Mouse (Mus musculus) lung, postnatal 10 days (tissue): ENCODE measurements around the gene Tead4.
"Not testable (repeated sequence)": the region's sequence is repeated elsewhere in the genome, so short reads cannot be mapped to it uniquely, and the experiment has no call there.

Experiments used
- DNase-seq: peaks from one replicate; pipeline ENCODE4 v3.0.0; 2021

Gene Tead4

DNA sequence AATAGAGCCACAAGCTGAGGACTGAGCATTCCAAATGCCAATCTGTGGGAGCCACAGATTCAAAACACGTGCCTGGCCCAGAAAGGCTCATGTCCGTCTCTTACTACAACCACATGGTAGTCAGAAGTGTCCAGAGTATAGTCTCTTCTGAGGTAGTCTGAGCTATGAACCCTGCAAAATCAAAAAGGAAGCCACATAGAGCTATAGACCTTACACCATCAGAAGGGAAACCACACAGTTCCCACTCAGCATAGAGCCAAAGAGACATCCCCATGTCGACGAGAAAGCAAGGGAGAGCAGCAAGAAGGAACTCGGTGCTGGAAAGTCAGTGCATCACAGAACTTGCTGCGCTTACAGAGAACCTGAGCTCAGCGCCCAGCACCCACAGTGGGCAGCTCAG lies 68.4 kb downstream of the Tead4 start:
- DNase-seq = no peak

DNA sequence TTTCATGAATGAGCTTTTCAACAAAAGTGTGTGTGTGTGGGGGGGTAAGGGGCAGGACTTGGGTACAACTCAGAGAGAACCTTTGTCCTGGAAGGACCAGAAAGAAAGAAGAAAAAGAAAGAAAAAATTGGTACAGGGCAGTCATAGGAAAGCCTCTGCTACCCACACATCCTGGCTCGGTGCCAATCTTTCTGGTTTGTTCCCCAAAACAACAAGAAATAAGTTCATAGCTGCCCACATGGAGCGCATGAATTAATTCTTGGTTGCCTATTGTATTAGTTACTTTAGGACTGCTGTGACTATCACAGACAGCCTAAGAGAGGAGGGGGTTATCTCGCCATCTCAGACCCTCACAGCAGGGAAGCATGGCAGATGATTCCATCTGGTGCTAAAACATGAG lies 68.9 kb downstream of the Tead4 start:
- DNase-seq = no peak

DNA sequence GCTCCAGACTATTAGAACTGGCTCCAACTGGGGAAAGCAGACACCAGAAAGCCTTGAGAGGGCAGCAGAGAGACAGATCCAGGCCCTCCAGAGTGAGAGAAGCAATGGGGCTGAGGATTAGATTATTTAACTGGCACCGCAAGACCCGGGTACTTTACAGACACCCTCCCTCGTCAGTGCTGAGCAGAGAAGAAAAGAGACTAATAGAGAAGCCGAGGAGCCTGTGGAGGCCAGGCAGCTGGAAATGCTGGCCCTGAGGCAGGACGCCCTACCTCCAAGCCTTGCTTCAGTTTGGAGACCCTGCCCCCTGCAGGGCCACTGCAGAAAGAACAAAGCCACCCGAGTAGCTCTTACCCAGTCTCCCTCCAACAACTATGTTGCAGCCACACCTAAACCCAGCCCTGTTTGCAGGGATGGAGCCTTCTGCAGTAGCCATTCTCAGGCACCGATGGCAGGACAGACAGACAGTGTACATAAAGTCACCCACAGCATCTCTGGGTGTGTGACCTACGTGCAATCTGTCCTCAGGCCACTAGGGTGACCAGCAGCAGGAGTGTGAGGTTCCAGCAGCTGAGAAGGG lies 73.1 kb downstream of the Tead4 start:
- DNase-seq = peak; percentile 69

DNA sequence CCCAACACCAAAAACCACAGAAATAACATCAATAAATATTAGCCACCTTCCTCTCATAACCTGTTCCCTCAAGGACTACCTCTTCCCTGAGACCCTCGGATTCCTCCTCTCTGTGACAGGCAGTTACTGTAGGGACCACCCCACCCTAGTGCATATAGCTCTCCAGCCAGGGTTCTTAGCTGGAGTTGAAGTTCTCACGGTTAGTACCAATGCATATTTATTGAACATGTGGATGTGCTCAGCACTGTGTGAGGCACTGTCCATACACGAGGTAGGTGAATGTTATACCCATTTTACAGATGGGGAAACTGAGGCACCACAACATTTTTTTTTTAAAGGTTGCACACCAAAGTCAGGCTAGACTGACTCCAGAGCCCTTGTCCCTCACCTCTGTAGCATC lies 73.7 kb downstream of the Tead4 start:
- DNase-seq = no peak

DNA sequence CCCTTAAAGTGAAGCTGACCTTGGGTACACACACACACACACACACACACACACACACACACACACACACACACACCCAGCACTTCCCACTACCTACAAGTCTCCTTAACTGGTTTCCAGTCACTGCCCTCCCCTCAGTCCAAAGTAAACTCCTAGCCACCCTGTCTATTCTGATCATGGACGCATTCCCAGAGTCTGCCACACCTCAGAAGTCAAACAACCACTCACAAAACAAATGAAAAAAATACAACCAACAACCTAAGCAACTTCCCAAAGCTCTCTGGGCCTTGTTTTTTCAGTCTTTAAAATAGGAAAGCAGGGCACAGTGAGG lies 74.8 kb downstream of the Tead4 start:
- no peak for DNase-seq

DNA sequence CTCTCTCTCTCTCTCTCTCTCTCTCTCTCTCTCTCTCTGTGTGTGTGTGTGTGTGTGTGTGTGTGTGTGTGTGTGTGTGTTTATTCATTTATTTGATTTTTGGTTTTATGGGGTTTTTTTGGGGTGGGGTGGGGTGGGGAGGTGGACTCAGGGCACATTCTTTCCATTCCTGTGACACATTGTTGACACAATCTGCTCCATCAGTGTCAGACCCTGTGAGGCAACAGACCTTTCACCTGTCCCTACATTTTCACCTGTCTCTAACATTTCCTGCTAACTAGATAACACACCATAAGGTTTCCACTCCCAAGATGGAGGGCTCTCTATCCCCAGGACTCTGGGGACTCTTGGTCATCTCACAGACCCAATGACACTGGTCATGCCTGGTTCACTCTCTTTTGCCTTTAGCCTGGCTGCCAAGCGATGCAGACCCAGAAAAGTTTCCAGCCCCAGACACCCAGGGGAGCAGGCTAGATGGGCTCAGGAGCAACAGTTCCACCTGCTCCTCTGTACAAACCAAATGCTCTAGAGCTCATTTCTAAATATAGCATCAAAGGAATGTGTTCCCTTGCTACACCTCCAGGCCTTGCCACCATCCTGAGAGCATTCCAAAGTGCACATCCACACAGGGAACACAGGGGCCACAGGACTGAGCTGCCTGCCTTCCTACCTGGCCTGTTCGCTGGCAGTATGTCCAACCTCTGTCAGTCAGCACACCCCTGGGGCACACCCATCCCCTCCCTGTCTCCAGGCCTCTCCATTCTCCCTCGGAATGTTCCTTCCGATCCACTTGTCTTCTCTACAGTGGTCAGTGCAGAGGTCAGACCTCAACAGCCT lies 75.4 kb downstream of the Tead4 start:
- DNase-seq = peak; percentile 27

DNA sequence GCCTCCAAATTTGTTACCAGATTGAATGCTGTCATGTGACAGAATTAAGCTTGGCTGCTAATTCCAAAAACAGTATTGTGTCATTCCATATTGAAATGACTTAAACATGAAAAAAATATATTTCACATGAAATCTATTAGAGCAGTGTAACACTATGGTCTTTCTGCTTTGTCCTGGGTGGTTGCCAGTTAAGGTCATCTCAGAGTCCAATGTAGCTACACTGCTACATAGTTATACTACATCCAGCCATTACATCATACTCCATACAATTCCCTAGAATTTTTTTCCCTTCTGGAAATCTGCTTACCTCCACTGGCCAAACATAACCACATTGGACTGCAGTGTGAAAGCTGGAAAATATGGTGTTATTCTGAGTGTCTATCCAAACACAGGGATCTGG lies 77.5 kb downstream of the Tead4 start:
- no peak for DNase-seq

DNA sequence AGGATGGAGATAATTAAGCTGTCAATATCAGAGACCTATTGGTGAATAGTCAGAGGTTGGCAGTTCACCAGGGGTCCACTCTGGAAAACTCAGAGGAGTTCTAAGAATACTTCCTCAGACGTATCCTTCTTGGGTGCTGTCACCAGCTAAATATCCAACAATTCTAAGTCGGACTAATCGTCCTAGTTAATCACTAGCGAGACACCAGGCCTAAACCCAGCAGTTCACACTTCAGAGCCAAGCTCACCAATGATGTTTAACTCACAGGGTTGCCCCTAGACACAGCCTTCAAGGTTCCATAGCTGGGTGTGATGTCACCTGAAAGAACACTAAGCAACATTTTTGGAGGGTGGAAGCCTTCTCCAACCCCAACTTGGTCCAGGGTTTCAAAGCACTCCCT lies 85.6 kb downstream of the Tead4 start:
- not testable (repeated sequence) for DNase-seq

DNA sequence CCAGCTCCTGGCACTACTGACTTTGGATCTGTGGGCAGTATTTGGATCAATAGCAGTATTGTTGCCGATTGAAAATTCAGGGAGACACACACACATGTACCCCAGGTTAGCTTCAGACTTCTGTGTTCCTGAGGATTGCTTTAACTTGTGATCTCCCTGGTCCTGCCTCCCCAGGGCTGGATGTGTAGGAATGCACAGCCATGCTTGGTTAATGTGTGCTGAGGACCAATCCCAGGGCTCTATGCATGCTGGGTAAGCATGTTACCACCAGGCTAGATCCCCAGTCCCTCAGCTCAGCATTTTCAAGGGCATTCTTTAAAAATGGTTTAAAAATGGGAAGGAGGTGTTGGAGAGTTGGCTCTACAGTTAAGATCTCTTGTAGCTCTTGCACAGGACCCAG lies 91.4 kb downstream of the Tead4 start:
- DNase-seq = not testable (repeated sequence)

DNA sequence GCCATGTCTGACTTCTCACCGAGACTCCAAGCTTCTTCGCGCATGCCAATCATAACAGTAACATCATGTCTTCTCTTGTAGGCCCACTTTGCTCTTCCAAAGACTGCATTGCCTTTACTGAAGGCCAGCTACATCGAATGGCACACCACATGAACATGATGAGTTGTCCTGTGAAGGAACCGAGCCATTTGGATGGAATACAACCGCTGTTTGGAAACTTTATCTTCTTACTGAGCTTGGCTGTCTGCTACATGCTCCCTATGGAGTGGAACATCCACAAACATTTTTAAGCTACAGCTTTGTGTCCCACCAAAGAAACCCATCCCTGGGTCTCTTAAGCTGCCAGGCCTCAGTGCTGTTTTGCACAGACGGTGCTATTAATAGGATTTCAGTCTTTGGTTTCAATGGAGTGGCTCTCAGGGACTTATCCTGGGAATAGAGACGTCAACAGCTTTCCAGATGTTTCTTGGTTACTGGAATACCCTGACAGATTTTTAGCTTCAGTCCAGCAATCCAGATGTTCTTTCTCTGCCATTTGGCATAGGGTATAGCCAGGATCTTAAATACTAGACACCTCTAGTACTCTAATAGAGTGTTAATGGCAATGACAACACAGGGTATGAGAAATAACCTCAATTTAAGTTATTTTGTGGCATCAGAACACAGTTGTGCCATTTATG lies 92.0 kb downstream of the Tead4 start:
- peak; percentile 12 for DNase-seq

DNA sequence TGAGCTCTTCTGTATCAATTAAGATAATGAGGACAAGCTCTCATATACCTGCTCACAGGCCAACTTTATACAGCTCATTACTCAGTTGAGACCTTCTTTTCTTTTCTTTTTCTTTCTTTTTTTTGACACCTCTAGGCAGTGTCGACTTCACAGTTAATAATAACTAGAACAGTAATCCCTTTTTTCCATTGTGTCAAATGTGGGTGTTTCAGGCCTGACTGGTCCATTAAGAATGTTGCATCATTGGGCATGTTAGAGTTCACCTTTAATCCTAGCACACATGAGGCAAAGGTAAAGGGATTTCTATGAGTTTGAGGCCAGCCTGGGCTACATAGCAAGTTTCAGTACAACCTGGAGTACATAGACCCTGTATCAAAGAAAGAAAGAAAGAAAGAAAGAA lies 97.1 kb downstream of the Tead4 start:
- no peak for DNase-seq

DNA sequence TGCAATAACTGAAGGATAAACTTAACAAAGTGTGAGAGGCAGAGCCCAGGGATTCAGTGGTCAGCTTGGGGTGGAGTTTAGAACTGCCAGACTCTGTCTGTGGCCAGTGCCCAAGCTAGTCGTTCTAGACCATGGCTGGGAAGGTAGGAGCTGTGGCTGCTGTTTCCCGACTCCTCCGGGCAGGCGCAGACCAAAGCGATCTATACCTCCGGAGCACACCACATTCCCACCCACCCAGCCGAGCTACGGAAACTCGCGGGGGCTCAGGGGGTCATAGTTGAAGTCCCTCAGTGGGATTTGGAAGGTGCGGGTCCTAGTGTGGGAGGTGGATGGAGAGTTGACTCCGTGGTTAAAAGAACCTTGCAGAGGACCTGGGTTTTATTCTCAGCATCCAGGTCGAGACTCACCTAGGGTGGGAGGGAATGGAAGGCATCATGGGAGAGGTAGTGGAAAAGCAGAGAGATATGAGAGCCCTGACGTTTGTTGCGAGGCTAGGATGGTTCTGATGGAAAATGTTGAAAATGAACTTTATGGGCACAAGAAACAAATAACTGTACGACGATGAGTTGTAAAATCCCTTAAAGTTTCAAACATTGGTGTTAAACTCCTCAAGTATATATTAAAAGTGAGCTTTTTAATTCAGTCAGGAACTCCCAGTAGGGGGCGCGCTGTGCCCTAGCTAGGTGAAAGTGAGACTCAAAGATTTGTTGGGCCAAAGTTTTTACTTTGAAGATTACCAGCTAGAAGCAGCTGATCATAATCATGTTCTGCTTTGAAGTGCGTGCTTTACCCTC lies 99.6 kb downstream of the Tead4 start:
- peak; percentile 87 for DNase-seq

DNA sequence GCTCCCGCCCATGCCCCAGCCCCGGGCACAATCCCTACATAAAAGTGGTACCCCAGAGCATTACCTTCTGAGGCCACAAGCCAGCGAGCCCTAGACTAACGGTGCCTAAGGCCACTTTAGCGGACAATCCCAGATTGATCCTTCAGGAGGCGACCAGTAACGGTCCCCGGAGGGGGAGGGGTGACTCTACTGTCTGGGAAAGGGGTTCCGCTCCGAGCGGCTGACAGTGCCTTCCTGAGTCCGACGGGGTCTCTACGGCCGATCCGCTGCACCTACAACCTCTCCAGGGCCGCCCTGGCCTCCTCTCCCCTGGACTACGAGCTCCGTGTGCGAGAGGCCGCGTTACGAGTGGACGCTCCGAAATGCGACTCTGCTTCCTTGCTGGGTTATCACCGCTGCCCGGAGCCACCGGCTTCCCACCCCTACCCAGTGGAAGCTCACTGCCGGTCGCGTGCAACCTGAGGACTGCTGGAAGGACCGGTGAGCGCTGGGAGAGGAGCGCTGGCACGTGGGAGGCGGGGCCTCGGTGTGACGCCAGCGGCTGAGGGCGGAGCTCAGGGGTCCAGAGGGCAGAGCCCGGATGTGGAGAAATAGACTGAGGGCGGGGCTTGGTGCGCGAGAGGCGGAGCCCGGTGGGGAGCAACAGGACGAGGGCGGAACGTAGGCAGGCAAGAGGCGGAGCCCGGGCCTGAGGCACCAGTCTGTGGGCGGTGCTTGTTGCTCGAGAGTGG lies 100.3 kb downstream of the Tead4 start:
- peak; percentile 100 for DNase-seq

DNA sequence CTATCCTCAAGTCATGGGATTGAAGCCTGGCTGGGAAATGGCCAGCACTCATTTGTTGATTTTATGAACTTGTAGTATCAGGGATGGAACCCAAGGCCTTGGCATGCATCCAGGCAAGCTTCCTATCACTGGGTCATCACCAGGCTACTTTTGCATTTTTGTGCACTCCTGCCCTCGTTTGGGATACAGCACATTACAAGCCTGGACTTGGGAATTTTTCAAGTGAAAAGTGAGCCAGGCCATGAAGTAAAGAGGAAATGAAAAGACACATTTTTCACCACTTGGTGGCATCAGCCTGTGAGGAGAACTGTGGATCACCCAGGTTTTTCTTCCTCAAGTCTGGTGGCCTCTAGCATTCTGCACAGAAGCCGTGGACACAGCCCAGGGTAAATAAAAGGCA lies 117.1 kb downstream of the Tead4 start:
- DNase-seq = no peak

DNA sequence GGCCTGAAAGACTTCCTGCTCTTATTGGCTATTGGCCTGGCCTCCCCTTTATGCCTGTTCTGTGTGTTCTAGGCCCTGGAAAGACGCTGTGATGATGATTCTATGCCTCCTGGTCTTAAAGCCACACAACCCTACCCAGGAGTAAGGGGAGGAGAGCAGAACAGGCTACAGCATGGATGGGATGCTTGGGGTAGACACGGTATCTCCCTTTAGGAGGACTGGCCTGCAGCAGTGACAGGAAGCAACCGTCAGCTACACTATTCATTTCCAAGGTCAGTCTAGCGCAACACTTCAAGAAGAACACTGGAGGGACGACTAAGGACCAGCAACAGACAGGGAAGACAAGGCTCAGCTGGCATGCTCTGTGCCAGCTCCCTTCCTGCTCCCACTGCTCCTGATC lies 119.4 kb downstream of the Tead4 start:
- no peak for DNase-seq

DNA sequence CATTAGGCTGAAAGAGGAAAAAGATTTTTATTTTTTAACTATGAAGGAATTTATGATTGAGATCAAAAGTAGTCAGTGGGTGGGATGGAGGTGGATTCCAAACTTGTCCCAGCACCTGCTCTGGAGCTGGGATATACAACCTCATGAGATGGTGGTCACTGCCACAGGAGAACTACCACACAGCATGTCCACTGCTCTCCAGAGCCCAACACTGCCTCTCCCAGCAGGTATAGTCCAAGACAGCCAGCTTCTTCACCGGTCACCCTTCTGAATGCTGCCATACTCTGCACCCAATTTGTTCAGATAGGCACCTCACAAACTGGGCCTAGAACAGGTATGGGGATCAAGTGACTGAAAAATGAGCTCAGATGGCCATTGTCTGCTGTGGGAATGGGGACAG lies 121.0 kb downstream of the Tead4 start:
- no peak for DNase-seq

DNA sequence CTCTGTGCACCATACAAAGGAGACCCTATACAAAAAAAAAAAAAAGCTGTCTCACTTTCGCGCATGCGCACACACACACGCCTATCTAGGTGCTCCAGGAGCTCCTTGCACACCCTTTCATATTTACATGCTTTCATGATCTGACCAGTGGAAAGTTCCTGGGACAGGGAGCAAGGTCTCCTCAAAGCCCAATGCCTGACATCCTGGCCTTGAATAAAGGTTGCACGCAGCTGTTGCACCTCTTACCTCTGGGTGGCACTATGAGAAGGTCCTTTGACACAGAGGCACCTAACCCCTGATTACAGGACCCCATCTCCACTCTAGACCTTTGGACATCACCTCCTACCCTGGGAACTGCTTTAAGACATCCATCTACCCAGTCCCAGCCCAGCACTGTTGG lies 121.4 kb downstream of the Tead4 start:
- DNase-seq = no peak

DNA sequence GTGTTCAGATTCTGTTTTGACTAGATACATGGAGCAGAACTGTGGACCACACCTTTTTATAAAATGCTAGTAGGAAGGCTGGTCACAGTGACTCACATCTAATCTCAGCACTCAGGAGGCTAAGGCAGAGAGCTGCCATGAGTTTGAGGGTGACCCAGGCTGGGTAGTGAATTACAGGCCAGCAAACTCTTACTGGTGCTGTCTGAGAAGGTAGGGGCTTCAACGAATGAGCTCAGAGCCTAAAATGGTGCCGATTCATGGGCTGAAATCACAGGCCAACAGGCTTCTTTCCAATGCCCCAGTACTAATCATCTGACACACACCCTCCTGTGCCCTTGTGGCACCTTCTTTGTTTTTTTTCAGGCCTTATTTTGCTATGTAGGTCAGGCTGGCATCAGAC lies 121.9 kb downstream of the Tead4 start:
- DNase-seq = no peak
